Mouse (Mus musculus) heart, postnatal 0 days (tissue): ENCODE results near the gene Vtn. TPM values are rescaled to one million over a fixed set of nuclear protein-coding genes. Genes with fewer than 3 reads are reported as not detected.

Source experiments
- ATAC-seq: fragments of 200-750 bp; cut with Nextera tagmentation; 2 replicates; pipeline ENCODE4 v1.8.0; 2017; ENCODE audit warnings: low read depth, moderate number of reproducible peaks, moderate library complexity; ENCODE audit not compliant: insufficient read depth
- DNase-seq: peaks from one replicate; pipeline ENCODE4 v3.0.0-alpha.2; 2016; ENCODE audit warnings: low spot score
- H3K27ac ChIP-seq: fragments of 300-500 bp; sonication (generic); 2 replicates; pipeline ENCODE4 v1.5.1; 2014; ENCODE audit warnings: low read depth, mild to moderate bottlenecking
- H3K27me3 ChIP-seq: fragments of 300-500 bp; sonication (generic); 2 replicates; pipeline ENCODE4 v1.6.1; 2014; ENCODE audit warnings: low read length, mixed read lengths; ENCODE audit not compliant: control insufficient read depth, insufficient read depth
- H3K36me3 ChIP-seq: fragments of 300-500 bp; sonication (generic); replicated peaks from 2 replicates; pipeline ENCODE4 v1.6.1; 2014; ENCODE audit warnings: low read length, mixed read lengths; ENCODE audit not compliant: control insufficient read depth, insufficient read depth
- H3K4me1 ChIP-seq: fragments of 300-500 bp; sonication (generic); 2 replicates; pipeline ENCODE4 v1.6.1; 2014; ENCODE audit warnings: antibody characterized with exemption; ENCODE audit not compliant: control insufficient read depth, insufficient read depth
- H3K4me2 ChIP-seq: fragments of 300-500 bp; sonication (generic); 2 replicates; pipeline ENCODE4 v1.6.1; 2014; ENCODE audit warnings: low read depth, mild to moderate bottlenecking, low read length, moderate library complexity
- H3K4me3 ChIP-seq: fragments of 300-500 bp; sonication (generic); 2 replicates; pipeline ENCODE4 v1.5.1; 2014; ENCODE audit warnings: low read depth, low read length
- H3K9ac ChIP-seq: fragments of 300-500 bp; sonication (generic); replicated peaks from 2 replicates; pipeline ENCODE4 v1.6.1; 2014; ENCODE audit warnings: low read depth, low read length, mixed read lengths
- H3K9me3 ChIP-seq: fragments of 300-500 bp; sonication (generic); replicated peaks from 2 replicates; pipeline ENCODE4 v1.6.1; 2016; ENCODE audit warnings: low read length; ENCODE audit not compliant: control insufficient read depth
- CTCF ChIP-seq: IDR thresholded peaks from 2 replicates; pipeline ENCODE4 v1.5.1; 2016; ENCODE audit warnings: antibody characterized with exemption, control low read depth, low read depth
- EP300 ChIP-seq: IDR thresholded peaks from 2 replicates; pipeline ENCODE4 v1.6.1; 2016; ENCODE audit warnings: antibody characterized with exemption, low read depth
- WGBS: fragments of 180-500 bp; shearing (Covaris S2); extraction: QIAGEN DNeasy Blood & Tissue Kit; methylation state at CpG from one replicate; pipeline ENCODE4 v1.1.7; 2014; 5-methylcytosine and 5-hydroxymethylcytosine counted together
- polyA plus RNA-seq: library from polyadenylated mRNA; unstranded; fragments of >200 nt; fragmentation: Nextera tagmentation; extraction: Ambion mirVana; gene quantifications from 2 replicates; pipeline ENCODE4 v1.2.1, GENCODE M21; 2015
- total RNA-seq: library from RNA; depleted of rRNA; stranded (reverse); fragments of >200 nt; gene quantifications from 2 replicates; pipeline ENCODE4 v1.2.3, GENCODE M21; 2014; ENCODE audit warnings: low replicate concordance

The Vtn gene
- total and polyA plus RNA-seq, 2 experiments from 2014 or later = 0.73 to 2.7 TPM

GRCm38 (mm10) chr11:78483639-78484038 lies 15.3 kb upstream of the Vtn start:
- 42% methylated on average over 7 of the region's 7 CpGs for WGBS
- no peak overlapping the region for H3K9ac ChIP-seq
- ATAC-seq = no peak

GRCm38 (mm10) chr11:78488168-78488567 lies 10.7 kb upstream of the Vtn start:
- TF ChIP-seq CTCF (peak; percentile 74), EP300 (no peak)
- Histone ChIP-seq H3K36me3 (no peaks in the 10 kb centered on the region), H3K27ac (no peak overlapping the region), H3K4me1 (no peaks in the 10 kb centered on the region), H3K4me3 (no peak overlapping the region), H3K4me2 (no peak overlapping the region), H3K9me3 (no peaks in the 10 kb centered on the region), H3K27me3 (peaks cover 75% of the 10 kb centered on the region), H3K9ac (no peak overlapping the region)
- DNase-seq (peak; percentile 40), ATAC-seq (no peak)
- WGBS = 3% methylated on average over 8 of the region's 8 CpGs

More at GRCm38 (mm10) chr11:78483639-78484038, 15.3 kb upstream of the Vtn start:
- no peak overlapping the region for H3K27ac ChIP-seq
- DNase-seq = no peak
- no peak overlapping the region for H3K4me2 ChIP-seq
- H3K36me3 ChIP-seq = no peaks in the 10 kb centered on the region
- TF ChIP-seq CTCF = no peak
- TF ChIP-seq EP300 = no peak
- no peak overlapping the region for H3K4me3 ChIP-seq
- H3K4me1 ChIP-seq = no peaks in the 10 kb centered on the region
- H3K27me3 ChIP-seq = peaks cover 39% of the 10 kb centered on the region
- no peaks in the 10 kb centered on the region for H3K9me3 ChIP-seq

DNA sequence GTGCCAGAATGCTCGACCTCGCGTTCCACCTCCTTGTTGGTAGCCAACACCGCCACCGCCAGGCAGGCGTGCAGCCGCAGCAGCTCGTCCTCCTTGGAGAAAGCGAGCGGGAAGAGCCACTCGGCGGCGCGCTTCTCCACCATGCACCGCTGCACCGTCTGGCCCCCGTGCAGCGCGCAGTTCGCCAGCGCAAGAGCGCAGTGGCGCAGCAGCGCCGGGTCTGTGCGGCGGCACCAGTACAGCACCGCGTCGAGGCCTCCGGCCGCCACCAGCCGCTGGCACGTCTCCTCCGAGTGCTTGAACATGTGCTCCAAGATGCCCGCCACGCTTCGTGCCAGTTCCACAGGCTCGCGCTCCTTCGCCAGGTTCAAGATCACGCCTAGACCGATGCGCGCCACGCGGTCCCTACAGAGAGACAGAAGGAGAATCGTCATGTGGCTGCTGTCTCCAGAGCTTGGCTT lies 8.1 kb upstream of the Vtn start:
- no peak overlapping the region for H3K9ac ChIP-seq
- H3K27ac ChIP-seq = no peak overlapping the region

GRCm38 (mm10) chr11:78495904-78496303 lies 3.0 kb upstream of the Vtn start:
- H3K27me3 ChIP-seq = peaks cover 81% of the 10 kb centered on the region
- DNase-seq (peak; percentile 60), ATAC-seq (no peak)
- 0 out of 2 replicates have a peak, but pooled peaks cover 4% of the 10 kb centered on the region for H3K4me1 ChIP-seq
- H3K4me2 ChIP-seq = no peak overlapping the region
- no peak overlapping the region for H3K9ac ChIP-seq
- 5% methylated on average over 6 of the region's 6 CpGs for WGBS
- H3K36me3 ChIP-seq = no peaks in the 10 kb centered on the region
- TF ChIP-seq CTCF = no peak
- TF ChIP-seq EP300 = no peak
- H3K4me3 ChIP-seq = no peak overlapping the region
- H3K27ac ChIP-seq = no peak overlapping the region
- H3K9me3 ChIP-seq = no peaks in the 10 kb centered on the region

More for the DNA sequence above, 8.1 kb upstream of the Vtn start:
- H3K36me3 ChIP-seq = no peaks in the 10 kb centered on the region
- 0 out of 2 replicates have a peak overlapping the region, but pooled peaks have one; percentile 16 for H3K4me3 ChIP-seq
- no peak for DNase-seq
- H3K9me3 ChIP-seq = no peaks in the 10 kb centered on the region
- TF ChIP-seq EP300 (no peak), CTCF (peak; percentile 16; the same call in 1 of the 2 replicates)
- peak overlapping the region; percentile 21; the same call in 1 of the 2 replicates for H3K4me2 ChIP-seq
- 12% methylated on average over 48 of the region's 48 CpGs for WGBS
- no peak for ATAC-seq
- no peaks in the 10 kb centered on the region for H3K4me1 ChIP-seq
- peaks cover 76% of the 10 kb centered on the region for H3K27me3 ChIP-seq

GRCm38 (mm10) chr11:78497071-78497541 lies 1.8 kb upstream of the Vtn start:
- Histone ChIP-seq H3K9ac (no peak overlapping the region), H3K9me3 (no peaks in the 10 kb centered on the region), H3K36me3 (no peaks in the 10 kb centered on the region), H3K4me2 (peak overlapping the region; percentile 69), H3K27me3 (peaks cover 77% of the 10 kb centered on the region), H3K4me3 (peak overlapping the region; percentile 44), H3K4me1 (0 out of 2 replicates have a peak, but pooled peaks cover 4% of the 10 kb centered on the region), H3K27ac (no peak overlapping the region)
- ATAC-seq = no peak; the same call in 1 of the 2 replicates
- no peak for DNase-seq
- TF ChIP-seq EP300 = no peak
- no peak for TF ChIP-seq CTCF
- under 1% methylated on average over 43 of the region's 44 CpGs for WGBS
